Mouse (Mus musculus) neural tube, embryonic 14.5 days (tissue): ENCODE measurements at regions not wholly inside any gene's neighbourhood (a gene's known extent, or its start where the extent isn't known, plus 50 kb on each side); places are given as distances from the start of the nearest gene placed in this dataset.

Experiments
- ATAC-seq: fragments of 200-750 bp; cut with Nextera tagmentation; 2 replicates; pipeline ENCODE4 v1.8.0; 2017; ENCODE audit warnings: low read depth, mild to moderate bottlenecking, moderate TSS enrichment, moderate library complexity
- H3K27ac ChIP-seq: fragments of 300-500 bp; sonication (generic); 2 replicates; pipeline ENCODE4 v1.5.1; 2014; ENCODE audit warnings: low read depth, mild to moderate bottlenecking, control low read depth, low read length, moderate library complexity, mixed read lengths
- H3K27me3 ChIP-seq: fragments of 300-500 bp; sonication (generic); 2 replicates; pipeline ENCODE4 v1.6.1; 2014; ENCODE audit warnings: low read length; ENCODE audit not compliant: control insufficient read depth, insufficient read depth
- H3K36me3 ChIP-seq: fragments of 300-500 bp; sonication (generic); 2 replicates; pipeline ENCODE4 v1.6.1; 2014; ENCODE audit warnings: low read length, mixed read lengths; ENCODE audit not compliant: control insufficient read depth, insufficient read depth
- H3K4me1 ChIP-seq: fragments of 300-500 bp; sonication (generic); 2 replicates; pipeline ENCODE4 v1.6.1; 2014; ENCODE audit warnings: low read length; ENCODE audit not compliant: control insufficient read depth, insufficient read depth
- H3K4me2 ChIP-seq: fragments of 300-500 bp; sonication (generic); 2 replicates; pipeline ENCODE4 v1.6.1; 2014; ENCODE audit warnings: mild to moderate bottlenecking, low read depth, low read length, control low read depth
- H3K4me3 ChIP-seq: fragments of 300-500 bp; sonication (generic); 2 replicates; pipeline ENCODE4 v1.5.1; 2014; ENCODE audit warnings: low read depth, low read length, control low read depth, mixed read lengths
- H3K9ac ChIP-seq: fragments of 300-500 bp; sonication (generic); replicated peaks from 2 replicates; pipeline ENCODE4 v1.6.1; 2014; ENCODE audit warnings: low read depth, mild to moderate bottlenecking, control low read depth, low read length, mixed read lengths
- H3K9me3 ChIP-seq: fragments of 300-500 bp; sonication (generic); 2 replicates; pipeline ENCODE4 v1.6.1; 2016; ENCODE audit warnings: low read length; ENCODE audit not compliant: control insufficient read depth
- WGBS: fragments of 180-500 bp; shearing (Covaris S2); extraction: QIAGEN DNeasy Blood & Tissue Kit; methylation state at CpG from one replicate; pipeline ENCODE4 v1.1.7; 2014; 5-methylcytosine and 5-hydroxymethylcytosine counted together

DNA sequence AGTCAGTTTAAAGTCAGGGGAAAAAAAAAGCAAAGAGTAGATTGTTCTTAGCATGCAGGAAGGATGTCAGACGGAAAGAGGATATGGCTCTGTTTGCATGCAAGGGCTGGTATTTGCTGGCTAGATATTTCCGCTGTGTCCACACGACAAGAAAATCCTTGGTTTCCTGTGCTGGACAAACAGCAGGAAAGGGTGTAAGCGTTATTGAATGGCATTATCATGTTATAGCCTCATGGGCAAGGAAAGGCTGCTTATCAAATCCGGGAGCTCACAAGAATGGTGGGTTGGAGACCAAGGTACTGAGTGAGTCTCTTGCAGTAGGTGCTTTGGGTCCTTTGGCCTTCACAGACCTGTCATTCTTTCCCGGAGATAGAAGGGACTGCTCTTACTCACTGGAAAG, 127.7 kb upstream of the Dph6 start:
- H3K27ac ChIP-seq, result no peak overlapping the region
- H3K36me3 ChIP-seq, result no peaks in the 10 kb centered on the region
- no peak overlapping the region for H3K4me2 ChIP-seq
- no peaks in the 10 kb centered on the region for H3K27me3 ChIP-seq
- peaks cover 3% of the 10 kb centered on the region; the same call in 1 of the 2 replicates for H3K4me1 ChIP-seq
- ATAC-seq, result no peak
- H3K9me3 ChIP-seq, result no peaks in the 10 kb centered on the region
- H3K4me3 ChIP-seq, result no peak overlapping the region
- 87% methylated on average over 6 of the region's 6 CpGs for WGBS
- no peak overlapping the region for H3K9ac ChIP-seq

DNA sequence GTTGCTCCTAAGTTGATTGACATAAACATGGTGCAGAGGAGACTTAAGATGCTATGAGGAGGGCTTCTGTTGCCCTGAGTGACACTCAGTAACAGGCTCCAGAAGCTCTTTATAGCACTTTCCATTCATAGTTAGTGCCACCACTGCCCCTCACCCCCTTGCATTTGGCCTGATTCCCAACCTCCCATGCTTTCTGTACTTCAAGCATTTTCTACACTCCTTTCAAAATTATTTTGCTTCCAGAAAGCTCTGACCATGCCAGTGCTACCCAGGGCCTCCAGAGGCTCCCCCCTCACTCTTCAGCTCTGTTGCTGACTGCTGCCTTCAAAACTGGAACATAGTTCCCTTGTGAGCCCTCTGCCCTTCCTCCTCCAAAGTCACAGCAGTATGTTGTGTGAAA, 129.4 kb upstream of the Dph6 start:
- H3K36me3 ChIP-seq, result no peaks in the 10 kb centered on the region
- H3K4me1 ChIP-seq, result peaks cover 3% of the 10 kb centered on the region; the same call in 1 of the 2 replicates
- no peaks in the 10 kb centered on the region for H3K9me3 ChIP-seq
- H3K4me2 ChIP-seq, result no peak overlapping the region
- H3K27ac ChIP-seq, result no peak overlapping the region
- no peaks in the 10 kb centered on the region for H3K27me3 ChIP-seq
- ATAC-seq, result peak; percentile 77; the same call in 1 of the 2 replicates
- no peak overlapping the region for H3K9ac ChIP-seq
- H3K4me3 ChIP-seq, result no peak overlapping the region

DNA sequence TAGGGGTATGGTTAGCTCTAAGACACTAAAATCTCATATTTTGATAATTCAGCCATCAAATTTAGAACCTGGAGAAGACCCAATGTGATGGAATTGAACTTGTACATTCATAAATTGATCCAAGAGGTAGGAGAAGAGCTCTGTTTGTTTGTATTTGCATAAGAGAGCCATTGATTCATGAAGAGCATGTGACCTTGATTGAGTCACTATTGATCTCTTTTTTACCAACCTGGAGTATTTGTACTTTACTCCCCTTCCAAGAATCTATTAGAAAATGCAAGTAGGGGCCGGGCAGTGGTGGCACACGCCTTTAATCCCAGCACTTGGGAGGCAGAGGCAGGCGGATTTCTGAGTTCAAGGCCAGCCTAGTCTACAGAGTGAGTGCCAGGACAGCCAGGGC, 133.5 kb upstream of the Dph6 start:
- no peaks in the 10 kb centered on the region for H3K27me3 ChIP-seq
- WGBS, result 87% methylated on average over 3 of the region's 3 CpGs
- H3K9ac ChIP-seq, result no peak overlapping the region
- no peak overlapping the region for H3K4me3 ChIP-seq
- no peak for ATAC-seq
- H3K36me3 ChIP-seq, result no peaks in the 10 kb centered on the region
- no peak overlapping the region for H3K4me2 ChIP-seq
- H3K4me1 ChIP-seq, result peaks cover 3% of the 10 kb centered on the region; the same call in 1 of the 2 replicates
- no peak overlapping the region for H3K27ac ChIP-seq
- H3K9me3 ChIP-seq, result no peaks in the 10 kb centered on the region

DNA sequence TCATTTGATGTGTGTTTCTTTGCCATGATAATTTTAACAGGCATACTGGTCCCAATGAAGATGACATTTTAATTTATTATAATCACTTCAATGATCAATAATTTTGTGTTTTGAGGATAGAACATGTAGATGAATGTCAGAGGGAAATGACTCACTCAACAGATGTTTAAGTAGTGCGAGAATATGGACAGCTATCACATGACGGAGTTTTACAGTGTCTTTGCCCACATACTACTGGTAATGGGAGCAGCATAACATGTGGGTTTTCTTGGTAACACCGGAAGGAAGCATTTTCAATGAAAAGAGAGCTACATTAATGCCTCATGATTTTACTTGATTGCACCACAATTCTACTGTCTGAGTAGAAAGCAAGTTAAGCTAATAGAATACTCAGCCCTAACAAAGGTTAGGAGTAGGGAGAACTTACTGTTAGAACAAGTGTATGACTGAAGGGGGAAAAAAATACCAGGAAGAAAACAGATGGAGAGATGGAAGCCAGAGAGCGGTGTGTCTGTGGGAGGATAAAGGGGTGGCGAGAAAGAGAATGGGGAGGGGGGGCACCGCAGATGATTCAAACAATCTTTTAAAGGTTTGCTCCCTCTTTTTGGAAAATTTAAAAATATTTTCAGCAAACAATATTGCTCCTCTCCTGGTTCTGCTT, 142.0 kb upstream of the Dph6 start:
- H3K4me2 ChIP-seq, result no peak overlapping the region
- H3K36me3 ChIP-seq, result no peaks in the 10 kb centered on the region
- H3K4me3 ChIP-seq, result no peak overlapping the region
- 94% methylated on average over 6 of the region's 6 CpGs for WGBS
- ATAC-seq, result no peak
- no peaks in the 10 kb centered on the region for H3K9me3 ChIP-seq
- no peaks in the 10 kb centered on the region for H3K27me3 ChIP-seq
- H3K27ac ChIP-seq, result no peak overlapping the region
- H3K4me1 ChIP-seq, result no peaks in the 10 kb centered on the region
- H3K9ac ChIP-seq, result no peak overlapping the region

DNA sequence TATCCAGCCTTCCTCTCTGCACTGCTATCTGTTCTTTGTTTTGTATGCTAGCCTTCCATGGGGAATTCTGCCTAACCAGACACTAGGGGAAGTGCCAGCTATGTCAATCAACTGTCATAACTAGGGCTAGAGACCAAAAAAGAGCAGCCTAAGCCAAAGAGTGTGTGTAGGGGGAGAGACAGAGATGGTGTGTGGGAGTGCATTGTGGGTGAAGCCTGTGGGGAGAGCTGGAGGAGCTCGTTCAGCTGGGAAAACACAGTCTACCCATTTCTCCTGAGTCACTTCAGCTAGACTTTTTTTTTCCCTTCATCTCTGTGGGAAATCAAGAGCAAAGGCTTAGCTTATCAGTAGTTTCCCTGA, 142.5 kb upstream of the Dph6 start:
- no peak for ATAC-seq
- H3K4me3 ChIP-seq, result no peak overlapping the region
- H3K36me3 ChIP-seq, result no peaks in the 10 kb centered on the region
- H3K9ac ChIP-seq, result no peak overlapping the region
- no peak overlapping the region for H3K27ac ChIP-seq
- H3K27me3 ChIP-seq, result no peaks in the 10 kb centered on the region
- WGBS, result 68% methylated on average over 1 of the region's 1 CpGs
- H3K4me2 ChIP-seq, result no peak overlapping the region
- H3K9me3 ChIP-seq, result no peaks in the 10 kb centered on the region
- H3K4me1 ChIP-seq, result no peaks in the 10 kb centered on the region

DNA sequence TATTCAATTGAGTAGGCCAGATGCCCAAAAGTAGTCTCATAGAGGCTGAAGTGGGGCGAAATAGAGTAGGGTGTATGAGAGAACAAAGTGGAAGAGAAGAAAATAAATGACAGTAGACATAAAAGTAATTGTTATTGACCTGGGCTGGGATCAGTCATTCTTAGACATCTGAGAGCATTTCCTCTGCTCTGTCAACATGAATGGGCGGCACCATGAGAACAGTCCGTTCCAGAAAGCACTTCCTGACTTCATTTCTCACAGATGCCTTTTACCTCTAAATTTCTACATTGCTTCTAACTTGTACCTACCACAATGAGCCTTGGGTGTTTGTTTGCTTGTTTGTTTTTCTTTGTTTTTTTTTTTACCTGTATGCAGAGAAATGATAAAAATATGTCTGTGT, 148.5 kb upstream of the Dph6 start:
- no peaks in the 10 kb centered on the region for H3K27me3 ChIP-seq
- no peak overlapping the region for H3K4me3 ChIP-seq
- no peak overlapping the region for H3K27ac ChIP-seq
- ATAC-seq, result no peak
- H3K9me3 ChIP-seq, result no peaks in the 10 kb centered on the region
- H3K36me3 ChIP-seq, result no peaks in the 10 kb centered on the region
- 87% methylated on average over 3 of the region's 3 CpGs for WGBS
- H3K4me2 ChIP-seq, result no peak overlapping the region
- no peak overlapping the region for H3K9ac ChIP-seq
- H3K4me1 ChIP-seq, result no peaks in the 10 kb centered on the region

DNA sequence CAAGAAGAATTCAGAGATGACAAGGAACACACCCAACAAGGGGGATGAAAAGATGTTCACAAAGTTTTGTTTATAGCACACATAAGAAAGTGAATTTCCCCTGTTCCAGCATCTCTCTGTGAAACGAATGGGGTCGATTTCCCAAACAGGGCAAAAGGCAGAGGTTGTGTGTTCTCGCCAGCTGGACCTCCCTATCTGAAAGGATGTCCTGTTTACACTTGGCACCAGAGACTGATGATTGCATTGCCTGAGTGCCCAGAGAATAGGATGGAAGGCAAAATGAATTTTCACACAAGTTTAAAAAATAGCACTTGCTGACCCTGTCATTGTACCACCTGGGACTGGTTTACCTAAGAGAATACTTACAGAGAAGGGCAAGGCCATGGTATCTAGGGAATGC, 149.2 kb upstream of the Dph6 start:
- H3K4me3 ChIP-seq, result no peak overlapping the region
- no peak overlapping the region for H3K4me2 ChIP-seq
- no peak overlapping the region for H3K9ac ChIP-seq
- ATAC-seq, result no peak
- H3K27me3 ChIP-seq, result no peaks in the 10 kb centered on the region
- no peaks in the 10 kb centered on the region for H3K36me3 ChIP-seq
- WGBS, result 83% methylated on average over 3 of the region's 3 CpGs
- H3K9me3 ChIP-seq, result no peaks in the 10 kb centered on the region
- no peaks in the 10 kb centered on the region for H3K4me1 ChIP-seq
- no peak overlapping the region for H3K27ac ChIP-seq

DNA sequence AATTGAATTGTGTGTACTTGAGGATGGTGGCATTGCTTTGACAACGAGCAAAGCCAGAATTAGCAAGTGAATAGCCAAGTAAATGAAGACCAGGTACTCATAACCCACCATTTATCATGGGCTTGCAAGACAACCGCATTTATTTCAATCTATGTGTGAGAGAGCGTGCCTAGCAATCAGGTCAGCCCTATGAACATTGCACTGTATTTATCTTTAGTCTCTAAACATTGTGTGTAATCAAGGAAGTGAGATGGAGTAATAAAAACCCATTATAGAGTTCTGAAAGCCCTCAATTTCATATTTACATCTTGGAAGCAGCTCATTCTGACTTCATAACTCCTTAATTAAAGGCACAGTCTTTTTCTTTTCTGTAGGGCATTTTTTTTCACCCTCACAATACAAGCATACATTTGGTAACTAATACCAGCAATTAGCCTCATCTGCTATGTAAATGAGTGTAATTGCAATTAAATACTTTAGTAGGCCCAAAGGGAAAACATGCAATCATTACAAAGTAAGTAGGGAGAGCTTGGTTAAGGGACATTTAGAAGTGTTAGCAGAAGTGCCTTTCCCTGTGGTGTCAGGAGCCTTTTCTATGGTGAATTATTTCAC, 150.8 kb upstream of the Dph6 start:
- H3K27ac ChIP-seq, result no peak overlapping the region
- no peak overlapping the region for H3K4me2 ChIP-seq
- 50% methylated on average over 3 of the region's 3 CpGs for WGBS
- H3K9ac ChIP-seq, result no peak overlapping the region
- no peaks in the 10 kb centered on the region for H3K36me3 ChIP-seq
- H3K4me3 ChIP-seq, result no peak overlapping the region
- ATAC-seq, result no peak
- no peaks in the 10 kb centered on the region for H3K9me3 ChIP-seq
- H3K4me1 ChIP-seq, result no peaks in the 10 kb centered on the region
- H3K27me3 ChIP-seq, result no peaks in the 10 kb centered on the region

DNA sequence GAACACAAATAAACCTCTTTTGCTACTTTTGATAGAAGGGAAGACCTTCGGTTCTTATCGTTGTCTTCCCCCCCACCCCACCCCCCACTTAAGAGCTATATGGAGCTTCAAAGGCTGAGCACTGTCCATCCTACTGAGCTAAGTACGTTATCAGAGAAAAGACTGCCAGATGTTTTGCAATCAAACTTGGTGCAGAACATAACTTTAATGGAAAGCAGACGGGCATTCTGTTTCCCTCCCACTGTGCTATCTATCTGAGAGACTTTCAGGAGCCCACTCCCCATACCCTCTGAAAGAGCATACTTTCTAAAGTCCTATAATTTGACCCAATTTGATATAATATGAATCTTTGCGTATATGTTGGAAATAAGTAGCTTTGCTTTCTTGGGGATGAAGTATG, 153.3 kb upstream of the Dph6 start:
- no peaks in the 10 kb centered on the region for H3K36me3 ChIP-seq
- no peak overlapping the region for H3K4me2 ChIP-seq
- no peak overlapping the region for H3K9ac ChIP-seq
- no peaks in the 10 kb centered on the region for H3K9me3 ChIP-seq
- 70% methylated on average over 5 of the region's 5 CpGs for WGBS
- no peak overlapping the region for H3K4me3 ChIP-seq
- no peak for ATAC-seq
- no peaks in the 10 kb centered on the region for H3K4me1 ChIP-seq
- H3K27ac ChIP-seq, result no peak overlapping the region
- H3K27me3 ChIP-seq, result no peaks in the 10 kb centered on the region
